Mouse (Mus musculus): ENCODE results near the gene Timm44.

DNA sequence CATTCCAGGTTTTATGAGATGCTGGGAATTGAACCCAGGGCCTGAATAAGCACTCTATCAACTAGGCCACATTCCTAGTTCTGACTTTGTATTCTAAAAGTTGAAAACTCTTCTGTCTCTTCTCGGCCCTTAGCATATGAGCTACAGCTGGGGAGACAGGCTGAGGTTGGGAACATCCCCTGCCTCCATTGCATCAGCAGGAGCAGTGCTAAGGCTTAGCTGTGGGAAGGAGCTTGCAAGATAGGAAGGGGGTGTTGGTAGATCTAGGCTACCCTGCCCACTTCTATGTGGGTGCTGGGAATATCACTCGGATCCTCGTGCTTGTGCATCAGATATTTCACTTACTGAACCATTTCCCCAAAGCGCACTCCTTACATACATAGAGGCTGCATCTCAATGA lies 47.8 kb downstream of the Timm44 start:
- no peak for TF ChIP-seq CTCF (IDR thresholded peaks at IDR 0.05; ENCODE audit: low read depth, low read length)
- TF ChIP-seq POLR2A (IDR thresholded peaks at IDR 0.05; ENCODE audit: borderline replicate concordance, low read depth, low read length): no peak
